In the genomic region with DNA sequence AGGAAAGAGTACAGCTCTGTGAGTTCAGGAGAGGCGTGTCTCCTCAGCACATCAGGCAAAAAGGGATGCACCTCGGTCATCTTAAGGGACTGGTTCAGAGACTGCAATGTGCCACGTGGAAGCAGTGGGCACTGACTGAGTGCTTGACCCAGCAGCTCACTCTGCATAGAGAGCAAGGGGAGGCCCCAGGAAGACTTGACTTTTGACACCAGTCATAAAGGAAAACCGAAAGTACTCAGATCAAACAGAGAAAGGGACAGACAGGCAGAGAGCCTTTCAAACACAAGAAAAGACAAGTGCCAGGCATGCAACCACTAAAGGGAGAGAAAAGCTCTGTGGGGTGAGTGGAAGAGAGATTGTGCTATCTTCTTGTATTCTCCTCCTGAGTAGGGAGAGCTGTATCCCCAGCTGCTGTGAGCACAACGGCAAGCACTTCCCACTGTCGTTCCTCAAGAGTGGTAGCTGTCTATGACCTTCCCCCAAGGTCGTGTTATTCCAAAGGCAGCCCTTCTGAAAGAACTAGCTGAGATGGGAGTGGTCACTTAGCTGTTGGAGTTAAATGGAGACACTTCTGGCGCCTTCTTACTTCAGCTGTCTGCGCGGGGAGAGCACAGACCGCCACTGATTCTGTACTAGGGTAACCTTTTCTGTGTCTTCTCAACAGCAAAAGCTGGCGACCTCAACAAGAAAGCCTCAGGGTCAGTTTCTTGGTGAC, we compare ENCODE assay signal across 15 mouse cellular contexts.
DNase-seq lines count a peak whose midpoint lies in the region; ATAC-seq lines count a peak whose summit lies in the region.
"Had no signal": no experiment of that assay in that cellular context is flagged by ENCODE, and none has a peak within 500 bp of the region (broad histone marks: within the 10 kb centered on the region; RNA-seq: fewer than 3 reads in every experiment).

No protein-coding gene starts in this region.

- H3K36me3 ChIP-seq in heart, embryonic 13.5 days = no peaks in the 10 kb centered on the region
- H3K36me3 ChIP-seq in forebrain, embryonic 13.5 days (ENCODE audit: poor library complexity, severe bottlenecking) = no peaks in the 10 kb centered on the region
- H3K36me3 ChIP-seq: limb, embryonic 13.5 days; neural tube, embryonic 15.5 days had no signal

- no peak for ATAC-seq in heart, embryonic 13.5 days (ENCODE audit: extremely low read depth, insufficient number of reproducible peaks, low FRiP score, low TSS enrichment)
- ATAC-seq in forebrain, embryonic 13.5 days = no peak

- peak overlapping the region; percentile 8; the same call in 1 of the 2 replicates for H3K4me3 ChIP-seq in heart, embryonic 13.5 days
- no peak overlapping the region for H3K4me3 ChIP-seq in forebrain, embryonic 13.5 days
- H3K4me3 ChIP-seq: limb, embryonic 13.5 days; neural tube, embryonic 15.5 days had no signal

- H3K27ac ChIP-seq in heart, embryonic 13.5 days (replicated peaks) = peak overlapping the region; percentile 41; the same call in 1 of the 2 replicates
- H3K27ac ChIP-seq in forebrain, embryonic 13.5 days = no peak overlapping the region
- H3K27ac ChIP-seq: limb, embryonic 13.5 days; neural tube, embryonic 15.5 days had no signal

- H3K9me3 ChIP-seq in heart, embryonic 13.5 days = no peaks in the 10 kb centered on the region
- no peaks in the 10 kb centered on the region for H3K9me3 ChIP-seq in forebrain, embryonic 13.5 days (replicated peaks)
- H3K9me3 ChIP-seq: limb, embryonic 13.5 days; neural tube, embryonic 15.5 days had no signal

- no peak for DNase-seq in heart, postnatal 4 days
- peak; percentile 3 for DNase-seq in thymus, postnatal 25 days
- no peak for DNase-seq in thymus, postnatal 10 days (ENCODE audit: low spot score in 2 of 2)
- DNase-seq in adipocyte (ENCODE audit: low spot score) = peak; percentile 28
- no peak for DNase-seq in cerebellum, adult 9-10 months
- DNase-seq in cerebellum, adult 9-11 months = no peak
- DNase-seq: cerebellum, postnatal 10 days; gastrocnemius, postnatal 14 days; kidney, adult 18-20 months; lung, adult 2 months; retina, postnatal 1 day had no signal

- peaks cover 18% of the 10 kb centered on the region for H3K4me1 ChIP-seq in heart, embryonic 13.5 days
- no peaks in the 10 kb centered on the region for H3K4me1 ChIP-seq in forebrain, embryonic 13.5 days
- H3K4me1 ChIP-seq: limb, embryonic 13.5 days; neural tube, embryonic 15.5 days had no signal

- peak overlapping the region; percentile 64 for H3K9ac ChIP-seq in heart, embryonic 13.5 days
- no peak overlapping the region for H3K9ac ChIP-seq in forebrain, embryonic 13.5 days
- H3K9ac ChIP-seq: limb, embryonic 13.5 days; neural tube, embryonic 15.5 days had no signal

- peak overlapping the region; percentile 46 for H3K4me2 ChIP-seq in heart, embryonic 13.5 days
- no peak overlapping the region for H3K4me2 ChIP-seq in forebrain, embryonic 13.5 days
- H3K4me2 ChIP-seq: limb, embryonic 13.5 days; neural tube, embryonic 15.5 days had no signal

- no peaks in the 10 kb centered on the region; the same call in 1 of the 2 replicates for H3K27me3 ChIP-seq in heart, embryonic 13.5 days (replicated peaks)
- H3K27me3 ChIP-seq in forebrain, embryonic 13.5 days = no peaks in the 10 kb centered on the region
- H3K27me3 ChIP-seq: limb, embryonic 13.5 days; neural tube, embryonic 15.5 days had no signal

- WGBS in heart, embryonic 13.5 days = 40% methylated on average over 12 of the region's 12 CpGs
- 81% methylated on average over 12 of the region's 12 CpGs for WGBS in forebrain, embryonic 13.5 days

Comparison
In these comparisons a context has a peak if more than half of its experiments do, and no peak if none do; other contexts are left out.
1. DNase-seq: peak in thymus, postnatal 25 days (single experiment) and adipocyte (single experiment); none in heart, postnatal 4 days (single experiment), thymus, postnatal 10 days (0 of 2), cerebellum, adult 9-10 months (single experiment) and cerebellum, adult 9-11 months (single experiment).